Mouse (Mus musculus): Measurements from ENCODE around the gene Sumo3. TPM values are rescaled to one million over a fixed set of nuclear protein-coding genes. Genes with fewer than 3 reads are reported as not detected.

Sumo3 gene
- 84.2 to 128 TPM (median 126 TPM) in 3 replicates for total RNA-seq (2017)

DNA sequence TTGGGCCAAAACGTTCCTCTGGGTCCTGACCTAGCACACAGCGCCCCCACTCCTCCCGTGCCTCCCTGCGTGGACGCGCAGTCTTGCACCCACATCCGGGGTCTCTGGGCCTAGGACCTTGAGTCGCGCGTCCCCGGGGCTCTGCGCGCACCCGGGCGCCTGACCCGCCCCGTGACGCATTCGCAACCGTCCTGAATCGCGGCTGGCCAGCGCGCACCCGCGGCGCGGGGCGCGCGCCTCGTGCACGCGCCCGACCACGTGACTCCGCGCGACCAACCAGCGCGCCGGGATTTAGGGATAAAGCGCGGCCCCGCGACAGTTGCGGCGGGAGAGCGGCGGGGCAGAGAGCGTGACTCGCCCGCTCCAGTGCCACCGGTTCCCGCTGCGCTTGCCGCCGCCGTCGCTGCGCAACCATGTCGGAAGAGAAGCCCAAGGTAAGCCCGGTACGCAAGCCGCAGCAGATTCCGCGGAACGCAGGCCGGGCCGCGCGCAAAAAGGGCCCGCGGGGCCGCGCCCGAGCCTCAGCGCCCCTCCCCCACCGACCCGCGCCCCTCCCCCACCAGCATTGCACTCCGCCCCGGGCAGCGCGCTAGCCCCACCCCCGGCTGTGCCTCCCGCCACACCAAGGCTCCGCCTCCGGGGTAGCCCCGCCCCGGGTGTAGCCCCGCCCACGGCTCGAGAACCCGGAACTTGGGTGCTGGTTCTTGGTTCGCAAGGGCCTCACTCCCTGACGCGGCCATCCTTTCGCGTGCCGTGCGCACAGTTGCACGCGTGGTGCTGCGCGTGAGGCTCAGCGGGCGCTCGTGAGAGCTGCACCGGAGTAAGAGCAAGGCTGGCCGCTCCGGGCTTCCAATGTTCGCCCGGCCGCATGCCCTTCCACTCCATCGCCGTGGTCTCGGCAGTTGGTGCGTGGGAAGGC, at the start of gene Sumo3, which contains the start of gene Gm49325:
Gene Sumo3, plus strand, starts transcription at position 190 of the 919 bp plus-strand sequence.
Gene Gm49325, plus strand, starts transcription at position 290 of the 919 bp plus-strand sequence.
- peak; percentile 79 for ATAC-seq (replicated peaks; ENCODE audit: insufficient number of reproducible peaks, low FRiP score, low TSS enrichment, poor library complexity, severe bottlenecking)

DNA sequence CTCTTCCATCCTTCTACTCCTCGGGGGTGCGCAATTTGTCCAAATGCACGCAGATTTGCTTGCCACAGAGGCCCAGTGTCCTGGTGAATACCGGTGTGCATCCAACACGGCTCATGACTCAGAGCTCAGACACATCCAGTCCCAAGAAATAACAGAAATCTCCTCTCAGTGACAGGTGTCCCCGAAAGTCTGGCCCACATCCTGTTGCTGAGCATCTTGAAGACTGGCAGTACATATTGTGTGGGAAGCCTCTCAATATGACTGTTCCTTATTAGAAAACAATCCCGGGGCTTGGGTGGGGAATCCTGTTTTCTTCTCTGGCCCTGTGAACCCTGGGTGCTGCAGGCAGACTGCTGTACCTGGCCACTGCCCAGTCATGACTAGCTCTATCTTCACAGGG, 49.3 kb upstream of the Sumo3 start:
- ATAC-seq (replicated peaks; ENCODE audit: insufficient number of reproducible peaks, low FRiP score, low TSS enrichment, poor library complexity, severe bottlenecking), result no peak

DNA sequence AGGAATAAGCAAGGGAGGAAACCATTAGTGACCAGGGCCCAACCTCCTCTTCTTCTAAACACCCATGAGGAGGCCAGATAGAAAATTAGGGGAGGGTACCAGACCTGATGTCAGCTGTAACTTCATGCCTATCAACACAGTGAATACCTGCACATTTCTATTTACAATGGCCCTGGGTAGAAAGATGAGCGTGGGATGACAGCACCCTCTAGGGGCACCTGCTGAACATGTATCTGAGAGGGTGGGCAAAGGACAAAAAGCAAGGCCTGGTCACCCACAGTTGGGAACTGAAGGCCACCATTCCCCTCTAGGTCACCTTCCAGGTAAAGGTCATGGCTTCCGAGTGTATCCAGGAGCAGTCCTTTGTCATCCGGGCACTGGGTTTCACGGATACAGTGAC, 48.3 kb upstream of the Sumo3 start:
- ATAC-seq (replicated peaks; ENCODE audit: insufficient number of reproducible peaks, low FRiP score, low TSS enrichment, poor library complexity, severe bottlenecking), result no peak

DNA sequence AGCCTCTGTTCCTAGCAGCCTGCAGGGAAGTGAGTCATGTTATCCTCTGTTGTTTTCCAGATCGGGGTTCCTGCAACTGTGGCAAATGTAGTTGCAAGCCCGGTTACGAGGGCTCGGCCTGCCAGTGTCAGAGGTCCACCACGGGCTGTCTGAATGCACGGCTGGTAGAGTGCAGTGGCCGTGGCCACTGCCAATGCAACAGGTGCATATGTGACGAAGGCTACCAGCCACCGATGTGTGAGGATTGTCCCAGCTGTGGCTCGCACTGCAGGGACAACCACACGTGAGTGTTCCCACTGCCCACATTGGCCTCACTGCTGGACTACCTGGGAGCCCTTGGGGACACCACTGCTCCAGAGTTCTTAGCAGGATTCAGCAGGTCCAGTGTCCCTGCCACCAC, 45.8 kb upstream of the Sumo3 start:
- no peak for ATAC-seq (replicated peaks; ENCODE audit: insufficient number of reproducible peaks, low FRiP score, low TSS enrichment, poor library complexity, severe bottlenecking)

DNA sequence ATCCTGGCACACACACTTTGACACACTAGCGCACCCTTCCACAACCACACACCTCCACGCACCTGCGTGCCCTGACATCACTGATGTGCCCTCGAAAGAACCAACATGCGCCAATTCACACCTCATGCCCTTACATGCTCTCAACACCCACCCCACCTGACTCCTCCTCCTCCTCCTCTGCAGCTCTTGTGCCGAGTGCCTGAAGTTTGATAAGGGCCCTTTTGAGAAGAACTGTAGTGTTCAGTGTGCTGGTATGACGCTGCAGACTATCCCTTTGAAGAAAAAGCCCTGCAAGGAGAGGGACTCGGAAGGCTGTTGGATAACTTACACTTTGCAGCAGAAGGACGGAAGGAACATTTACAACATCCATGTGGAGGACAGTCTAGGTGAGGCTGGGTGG, 45.1 kb upstream of the Sumo3 start:
- ATAC-seq (replicated peaks; ENCODE audit: insufficient number of reproducible peaks, low FRiP score, low TSS enrichment, poor library complexity, severe bottlenecking), result no peak

DNA sequence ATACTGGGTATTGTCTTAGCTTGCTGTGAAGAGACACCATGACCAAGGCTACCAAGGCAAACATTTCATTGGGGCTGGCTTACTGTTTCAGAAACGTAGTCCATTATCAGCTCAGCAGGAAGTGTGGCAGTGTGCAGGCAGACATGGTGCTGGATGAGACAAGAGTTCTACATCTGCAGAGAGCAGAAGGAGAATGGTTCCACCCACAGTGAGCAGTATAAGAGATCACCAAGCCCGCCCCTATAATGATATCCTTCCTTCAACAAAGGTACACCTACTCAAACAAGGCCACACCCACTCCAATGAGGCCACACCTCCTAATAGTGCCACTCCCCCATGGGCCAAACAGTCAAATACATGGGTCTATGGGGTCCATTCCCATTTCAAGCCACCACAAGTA, 44.4 kb upstream of the Sumo3 start:
- ATAC-seq (replicated peaks; ENCODE audit: insufficient number of reproducible peaks, low FRiP score, low TSS enrichment, poor library complexity, severe bottlenecking), result no peak

DNA sequence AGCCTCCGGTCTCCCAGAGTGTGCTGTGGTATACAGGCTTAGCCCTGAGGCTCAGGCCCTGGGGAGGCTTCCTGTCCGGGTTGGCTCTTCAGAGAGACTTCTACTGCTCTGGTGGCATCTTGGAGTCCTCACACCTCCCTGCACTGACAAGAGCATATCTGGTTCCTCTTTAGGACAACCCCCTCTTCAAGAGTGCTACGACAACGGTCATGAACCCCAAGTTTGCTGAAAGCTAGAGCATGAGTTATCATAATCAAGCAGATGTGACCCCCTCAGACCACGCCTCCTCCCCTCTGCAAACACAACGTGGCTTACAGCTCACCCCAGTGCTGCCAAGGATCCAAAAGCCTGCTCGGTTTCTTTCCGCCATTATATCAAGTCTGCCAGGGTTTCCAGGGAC, 40.9 kb upstream of the Sumo3 start:
- ATAC-seq (replicated peaks; ENCODE audit: insufficient number of reproducible peaks, low FRiP score, low TSS enrichment, poor library complexity, severe bottlenecking), result no peak

DNA sequence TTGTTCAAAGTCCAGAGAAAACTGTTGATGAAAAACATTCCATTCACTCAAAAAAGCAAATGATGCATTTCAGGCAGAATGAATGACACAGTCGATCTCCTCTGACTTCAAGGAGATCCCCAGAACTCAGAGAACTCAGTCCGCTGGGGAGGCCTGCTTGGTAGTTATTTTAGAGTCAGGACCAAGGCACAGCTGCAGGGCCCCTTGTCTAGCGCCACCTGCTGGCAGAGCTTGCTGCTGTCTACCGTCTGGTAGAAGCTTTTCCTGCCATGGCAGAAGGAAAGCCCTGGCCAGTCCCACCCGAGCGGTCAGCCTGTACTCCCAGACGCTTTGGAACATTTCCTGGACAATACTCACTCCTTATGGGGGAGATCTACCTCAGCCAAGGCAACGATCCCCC, 39.2 kb upstream of the Sumo3 start:
- ATAC-seq (replicated peaks; ENCODE audit: insufficient number of reproducible peaks, low FRiP score, low TSS enrichment, poor library complexity, severe bottlenecking), result peak; percentile 32

DNA sequence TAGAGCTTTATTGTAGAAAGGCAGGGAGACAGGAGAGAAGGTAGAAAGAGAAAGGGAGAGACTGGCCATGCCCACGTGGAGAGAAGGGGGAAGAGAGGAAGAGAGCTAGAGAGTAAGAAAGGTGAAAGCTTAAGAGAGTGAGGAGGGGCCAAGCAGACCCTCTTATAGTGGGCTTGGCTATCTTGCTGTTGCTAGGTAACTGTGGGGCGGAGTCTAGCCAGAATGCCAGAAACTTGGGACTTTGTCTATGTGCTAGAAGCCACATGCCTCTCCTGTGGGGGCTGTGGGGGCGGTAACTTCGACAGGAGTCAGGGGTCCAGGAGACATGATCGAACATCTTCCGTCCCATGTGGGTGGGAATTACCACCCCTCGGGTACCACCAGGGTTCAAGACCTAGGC, 36.4 kb upstream of the Sumo3 start:
- ATAC-seq (replicated peaks; ENCODE audit: insufficient number of reproducible peaks, low FRiP score, low TSS enrichment, poor library complexity, severe bottlenecking), result no peak

DNA sequence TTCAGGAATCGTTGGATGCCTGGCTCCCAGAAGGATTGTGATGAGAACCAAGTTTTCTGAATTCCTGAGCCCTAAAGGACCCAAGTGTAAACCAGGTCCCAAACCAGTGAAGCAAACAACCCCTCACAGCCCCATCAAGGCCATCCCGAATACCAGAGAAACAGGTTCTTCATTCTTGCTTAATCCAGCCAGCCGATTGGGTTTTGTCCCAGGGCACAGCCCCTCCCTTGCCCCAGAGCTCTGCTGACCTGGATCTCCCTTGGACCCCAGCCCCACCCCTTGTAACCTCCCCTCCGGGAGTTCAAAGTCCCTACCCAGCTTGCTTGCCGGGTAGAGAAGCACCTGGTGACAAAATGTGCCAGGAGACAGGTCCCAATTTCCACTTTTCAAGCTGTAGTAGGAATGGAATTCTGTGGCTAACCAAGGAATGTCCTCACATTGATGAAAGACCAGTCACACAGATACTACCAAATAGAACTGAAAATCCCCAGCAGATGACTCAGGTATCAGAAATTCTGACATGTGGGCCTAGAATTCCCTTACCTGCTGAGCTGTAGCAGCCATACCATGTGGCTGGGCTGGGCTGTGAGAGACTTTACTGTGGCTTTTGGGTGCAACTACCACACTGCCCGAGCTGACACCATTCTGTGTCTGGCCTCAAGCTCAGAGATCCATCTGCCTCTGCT, 35.8 kb upstream of the Sumo3 start:
- ATAC-seq (replicated peaks; ENCODE audit: insufficient number of reproducible peaks, low FRiP score, low TSS enrichment, poor library complexity, severe bottlenecking), result no peak

DNA sequence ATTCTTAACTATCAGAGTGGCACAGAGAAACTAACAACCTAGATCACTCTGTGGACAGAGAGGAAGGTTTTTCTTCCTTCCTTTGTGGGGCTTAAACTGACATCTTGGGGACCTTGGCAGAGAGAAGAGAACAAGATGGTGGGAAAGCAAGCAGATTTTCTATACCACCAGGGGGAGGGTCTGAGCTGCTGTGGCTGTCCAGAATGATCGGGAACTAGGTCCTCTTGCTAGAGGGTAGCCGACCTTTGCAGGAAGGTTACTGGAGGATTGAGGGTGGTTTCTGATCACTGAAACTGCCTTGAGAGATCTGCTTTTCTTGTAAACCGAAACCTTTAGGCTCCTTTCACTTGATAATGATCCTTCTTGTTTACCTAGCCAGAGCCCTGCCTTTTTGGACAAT, 33.7 kb upstream of the Sumo3 start:
- ATAC-seq (replicated peaks; ENCODE audit: insufficient number of reproducible peaks, low FRiP score, low TSS enrichment, poor library complexity, severe bottlenecking), result no peak

DNA sequence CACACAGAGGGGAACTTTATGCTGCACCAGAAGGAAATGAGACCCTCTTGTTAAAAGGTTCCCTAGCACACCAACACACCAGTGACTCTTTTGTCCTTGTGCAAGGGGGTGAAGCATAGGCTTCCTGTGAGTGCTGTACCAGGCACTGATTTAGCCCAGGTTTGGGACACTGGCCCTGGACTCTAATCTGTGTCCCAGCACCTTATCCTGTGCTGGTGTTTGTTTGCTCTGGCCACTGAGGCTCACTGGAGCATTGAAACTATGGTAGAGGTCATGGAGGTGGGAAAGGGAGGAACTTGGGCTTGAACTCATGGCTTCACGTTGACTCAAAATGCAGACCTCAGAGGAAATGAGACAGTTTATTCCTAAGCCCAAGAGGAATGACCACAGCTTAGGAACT, 32.7 kb upstream of the Sumo3 start:
- no peak for ATAC-seq (replicated peaks; ENCODE audit: insufficient number of reproducible peaks, low FRiP score, low TSS enrichment, poor library complexity, severe bottlenecking)

DNA sequence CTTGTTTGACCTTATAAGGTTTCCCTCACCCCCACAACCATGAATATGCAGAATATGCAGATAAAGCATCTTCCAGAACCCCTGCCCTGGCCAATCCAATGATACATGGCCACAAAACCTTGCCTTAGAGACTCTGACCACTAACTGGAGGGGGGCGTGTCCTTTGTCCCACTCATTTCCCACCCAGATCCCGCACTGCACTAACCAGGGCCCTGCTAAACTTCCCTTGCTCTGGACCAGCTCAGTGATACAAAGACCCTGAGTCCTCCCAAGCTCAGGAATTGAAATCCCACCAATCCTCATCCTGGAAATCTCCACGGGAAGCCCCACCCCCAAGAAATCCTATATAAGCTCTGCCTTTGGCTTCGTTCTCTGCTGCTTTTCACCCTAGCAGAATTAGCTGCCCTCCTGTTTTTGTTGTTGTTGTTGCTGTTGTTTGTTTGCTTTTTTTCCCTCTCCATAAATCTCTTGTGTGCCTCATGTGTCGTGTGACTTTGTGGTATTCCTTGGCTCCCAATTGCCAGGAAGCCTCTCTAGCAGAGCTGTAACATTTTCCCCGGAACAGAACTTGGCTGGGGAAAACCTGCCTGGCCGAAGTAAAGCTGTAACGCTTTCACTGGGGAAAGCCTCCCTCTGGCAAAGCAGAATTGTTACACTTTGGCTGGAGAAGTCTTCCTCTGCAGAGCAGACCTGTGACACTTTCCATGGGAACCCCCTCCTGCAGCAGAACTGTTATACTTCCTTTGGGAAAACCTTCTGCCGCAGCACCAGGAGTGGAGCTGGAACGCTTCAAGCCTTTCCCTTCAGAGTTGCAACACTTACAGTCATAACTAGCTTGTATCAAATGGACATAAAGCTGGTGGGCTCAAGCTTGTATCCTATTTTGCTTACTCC, 25.6 kb upstream of the Sumo3 start:
- no peak for ATAC-seq (replicated peaks; ENCODE audit: insufficient number of reproducible peaks, low FRiP score, low TSS enrichment, poor library complexity, severe bottlenecking)

DNA sequence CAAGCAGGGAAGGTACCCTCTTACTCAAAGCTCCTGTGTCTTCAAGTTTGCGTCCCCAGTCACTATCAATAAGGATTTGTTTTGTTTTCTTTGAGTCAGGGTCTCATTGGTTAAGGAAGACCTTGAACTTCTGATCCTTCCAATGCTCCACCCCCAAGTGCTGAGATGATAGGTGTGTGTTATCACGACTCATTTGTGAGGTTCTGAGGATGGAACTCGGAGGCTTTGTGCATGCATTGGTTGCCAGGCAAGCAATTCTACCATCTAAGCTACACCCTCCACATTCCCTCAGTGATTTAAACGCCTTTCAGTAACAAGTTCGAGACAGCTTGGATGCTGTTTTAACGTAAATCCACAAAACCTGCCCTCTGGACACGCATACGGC, 24.9 kb upstream of the Sumo3 start:
- ATAC-seq (replicated peaks; ENCODE audit: insufficient number of reproducible peaks, low FRiP score, low TSS enrichment, poor library complexity, severe bottlenecking), result no peak

DNA sequence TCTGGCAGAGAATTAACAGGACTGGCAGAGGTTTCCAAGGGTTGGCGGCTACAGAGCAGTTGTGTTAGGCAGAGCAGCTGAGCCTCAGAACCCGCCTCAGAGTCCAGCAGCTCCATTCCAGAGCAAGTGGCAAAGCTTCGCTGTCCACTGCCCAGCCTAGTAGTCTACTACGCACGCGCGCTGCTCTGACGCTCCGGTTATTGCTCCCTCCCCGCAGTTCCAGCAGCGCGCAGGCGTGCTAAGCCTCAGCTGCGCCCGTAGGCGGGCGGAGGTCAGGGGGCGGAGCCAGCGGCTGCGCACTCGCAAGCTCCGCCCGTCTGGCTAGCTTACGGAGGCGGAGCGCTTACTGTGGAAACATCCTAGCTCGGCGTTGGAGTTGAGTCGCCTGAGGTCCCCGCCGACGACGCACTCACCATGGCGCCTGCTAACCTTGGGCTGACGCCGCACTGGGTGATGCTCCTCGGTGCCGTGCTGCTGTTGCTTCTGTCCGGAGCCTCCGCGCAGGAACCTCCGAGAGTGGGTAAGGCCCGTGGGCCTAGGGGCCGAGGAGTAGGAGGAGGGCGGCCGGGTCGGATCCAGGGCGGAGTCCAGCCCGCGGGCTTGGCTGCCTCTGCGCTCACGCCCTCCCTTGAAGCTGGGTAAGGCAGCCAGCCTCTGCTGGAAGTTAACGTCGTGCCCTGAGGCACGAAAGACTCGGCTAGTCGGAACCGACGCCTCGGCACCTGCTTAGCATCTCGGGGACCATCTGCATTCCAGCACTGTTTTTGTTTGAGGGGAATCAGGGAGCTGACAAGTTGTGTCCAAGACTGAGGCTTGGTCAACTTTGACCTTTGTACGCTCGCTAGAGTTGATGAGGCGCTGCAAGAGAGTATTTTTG, 24.3 kb upstream of the Sumo3 start, which contains the start of gene Pttg1ip:
Gene Pttg1ip, plus strand, starts transcription at position 313 of the 877 bp plus-strand sequence.
- peak; percentile 81 for ATAC-seq (replicated peaks; ENCODE audit: insufficient number of reproducible peaks, low FRiP score, low TSS enrichment, poor library complexity, severe bottlenecking)

DNA sequence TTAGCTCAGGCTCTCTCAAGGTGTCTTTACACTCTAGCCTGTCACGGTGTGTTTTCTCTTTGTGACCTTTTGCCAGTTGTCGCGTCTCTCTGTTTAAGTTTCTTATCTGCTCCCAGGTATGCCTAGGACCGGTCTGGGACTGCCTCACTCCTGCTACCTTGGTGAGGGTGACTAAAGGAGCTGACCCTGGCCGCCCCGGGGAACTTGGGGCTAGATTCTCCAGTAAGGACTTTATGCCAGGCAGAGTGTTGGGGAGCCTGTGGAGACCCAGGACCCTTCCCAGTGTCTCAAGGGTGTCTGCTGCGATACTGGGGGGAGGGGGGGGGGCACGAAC, 23.6 kb upstream of the Sumo3 start:
- no peak for ATAC-seq (replicated peaks; ENCODE audit: insufficient number of reproducible peaks, low FRiP score, low TSS enrichment, poor library complexity, severe bottlenecking)

DNA sequence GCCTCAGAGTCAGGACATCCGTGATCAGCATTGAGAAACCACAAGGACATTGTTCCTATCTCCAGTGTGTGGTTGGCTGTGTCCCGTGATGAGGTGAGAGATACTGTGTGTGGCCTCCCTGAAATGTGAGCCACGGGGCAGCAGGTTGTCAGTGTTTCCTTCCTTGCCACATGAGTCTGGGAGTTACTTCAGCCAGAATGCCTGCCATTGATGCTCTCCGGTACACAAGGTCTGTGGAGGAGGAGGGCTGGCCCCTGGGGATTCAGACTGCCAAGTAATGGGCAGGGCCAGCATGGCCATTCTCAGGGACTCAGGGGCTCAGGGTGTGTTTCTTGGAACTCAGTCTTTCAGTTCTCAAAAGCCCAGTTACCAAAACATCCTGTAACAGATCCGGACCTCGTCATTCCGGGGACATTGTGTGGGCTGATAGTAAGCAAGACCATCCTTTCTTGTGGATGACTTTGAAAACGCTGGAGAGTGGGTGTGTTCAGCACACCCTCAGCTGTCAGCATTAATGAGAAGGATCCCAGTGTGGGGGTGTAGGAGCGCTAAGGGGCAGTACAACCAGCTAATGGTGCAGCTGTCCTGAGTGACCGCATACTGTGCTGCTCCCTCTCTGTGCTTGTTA, 22.0 kb upstream of the Sumo3 start:
- no peak for ATAC-seq (replicated peaks; ENCODE audit: insufficient number of reproducible peaks, low FRiP score, low TSS enrichment, poor library complexity, severe bottlenecking)

DNA sequence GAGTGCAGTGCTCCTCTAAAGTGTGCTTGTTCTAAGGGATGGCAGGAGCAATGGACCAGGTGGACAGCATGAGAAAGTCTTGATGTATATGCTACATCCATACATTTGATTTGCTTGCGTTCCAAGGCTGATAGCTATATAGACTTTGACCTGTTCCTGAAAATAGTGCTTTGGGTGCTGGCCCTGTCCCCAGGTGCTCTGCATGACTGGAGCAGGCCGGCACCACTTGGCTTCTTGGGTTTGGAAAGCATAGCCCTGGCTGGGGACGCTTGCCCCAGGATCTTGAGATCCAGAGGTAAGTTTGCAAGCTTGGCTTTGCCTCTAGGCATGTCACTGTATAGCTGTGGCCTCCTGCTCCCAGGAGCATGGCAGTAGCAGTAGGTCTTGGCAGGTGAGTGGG, 19.3 kb upstream of the Sumo3 start:
- no peak for ATAC-seq (replicated peaks; ENCODE audit: insufficient number of reproducible peaks, low FRiP score, low TSS enrichment, poor library complexity, severe bottlenecking)
